Mouse (Mus musculus) cortical plate, adult 2 months (tissue): ENCODE data around the gene Zzef1.

ENCODE experiments used
- CTCF ChIP-seq: fragments of 200-500 bp; IDR thresholded peaks from 2 replicates; pipeline ENCODE4 v1.5.1; 2011; ENCODE audit warnings: mild to moderate bottlenecking, control low read depth, low read length; ENCODE audit not compliant: insufficient read depth; ENCODE audit errors: extremely low read depth
- POLR2A ChIP-seq: fragments of 200-500 bp; IDR thresholded peaks from 2 replicates; pipeline ENCODE4 v1.6.1; 2011; ENCODE audit warnings: mild to moderate bottlenecking, low read length, control low read depth; ENCODE audit not compliant: insufficient read depth; ENCODE audit errors: extremely low read depth

DNA sequence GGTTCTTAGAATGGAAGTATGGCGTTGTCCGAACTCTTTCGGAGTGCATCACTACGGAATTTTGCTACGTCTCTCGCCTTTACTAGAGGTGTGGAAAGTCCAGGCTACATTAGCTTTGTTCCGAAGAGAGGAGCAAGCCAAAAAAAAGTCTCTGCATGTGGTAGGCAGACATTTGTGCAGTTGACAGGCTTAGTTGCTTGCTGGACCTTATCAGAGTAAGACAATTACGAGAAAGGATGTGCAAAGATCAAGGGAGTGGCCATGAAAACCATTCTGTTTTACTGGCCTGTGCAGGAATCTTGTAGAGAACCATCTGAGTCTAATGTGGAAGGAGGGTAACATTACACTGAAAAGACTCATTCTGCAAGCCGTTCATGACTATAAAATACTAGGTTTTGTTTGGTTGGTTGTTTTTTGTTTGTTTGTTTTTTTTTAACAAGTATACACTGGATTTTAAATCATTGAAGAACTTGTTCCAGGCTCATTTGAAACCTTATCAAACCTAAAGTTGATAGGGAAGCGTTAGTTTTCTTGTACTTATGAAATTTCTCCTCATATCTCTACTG lies 830 bp downstream of the Zzef1 start:
- no peak for TF ChIP-seq CTCF
- TF ChIP-seq POLR2A = no peak
